Mouse (Mus musculus) B cell, adult 2 months (primary cell): Measurements from ENCODE around the gene Ubac1.

Experiments
- DNase-seq, 2 experiments: peaks; one replicate each; pipeline ENCODE4 v3.0.0; 2022

Ubac1 gene

DNA sequence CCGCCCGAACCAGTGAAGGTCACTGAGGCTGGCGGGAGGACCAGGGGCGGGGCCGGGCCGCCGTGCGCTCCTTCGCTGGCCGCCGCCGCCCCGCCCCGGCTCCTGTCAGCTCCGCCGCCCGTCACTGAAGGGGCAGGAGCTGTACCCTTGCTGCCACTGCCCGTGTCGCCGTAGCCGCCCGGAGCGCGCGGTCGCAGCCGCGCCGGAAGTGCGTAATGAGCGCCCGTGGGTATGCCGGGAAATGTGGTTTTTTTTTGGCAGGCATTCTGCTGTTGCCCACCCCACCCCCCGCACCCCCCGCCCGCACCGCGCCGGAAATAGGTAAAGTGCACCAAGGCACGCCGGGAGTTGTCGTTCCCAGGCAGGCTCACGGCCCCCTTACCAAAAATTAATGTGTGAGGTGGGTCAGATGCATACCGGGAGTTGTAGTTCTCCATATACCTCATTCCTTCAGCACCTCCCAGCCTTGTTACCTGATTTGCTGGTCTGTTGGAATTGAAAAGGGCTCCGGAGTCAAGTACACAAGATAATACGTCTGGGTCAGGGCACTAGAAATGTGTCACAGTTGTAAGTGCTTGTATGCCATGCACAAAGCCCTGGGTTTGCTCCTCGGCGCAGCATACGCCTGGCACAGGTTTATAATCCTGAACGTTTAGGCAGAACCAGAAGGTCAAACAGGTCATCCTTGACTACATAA, at the start of gene Ubac1:
Gene Ubac1, minus strand, starts transcription at position 187 of the 697 bp plus-strand sequence.
- DNase-seq = peak; percentile 88

DNA sequence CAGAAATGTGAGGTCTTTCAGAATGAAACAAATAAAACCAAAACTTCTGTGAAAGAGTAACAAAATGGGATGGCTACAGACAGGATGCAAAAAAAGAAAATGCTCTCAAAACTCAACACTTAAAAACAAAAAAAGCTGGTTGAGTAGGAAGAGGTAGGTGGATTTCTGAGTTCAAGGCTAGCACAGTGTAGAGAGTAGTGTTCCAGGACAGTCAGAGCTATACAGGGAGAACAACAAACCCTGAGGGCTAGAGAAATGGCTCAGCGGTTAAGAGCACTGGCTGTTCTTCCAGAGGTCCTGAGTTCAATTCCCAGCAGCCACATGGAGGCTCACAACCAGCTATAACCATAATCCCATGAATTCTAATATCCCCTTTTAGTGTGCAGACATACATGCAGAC, 47.0 kb upstream of the Ubac1 start:
- DNase-seq = no peak

DNA sequence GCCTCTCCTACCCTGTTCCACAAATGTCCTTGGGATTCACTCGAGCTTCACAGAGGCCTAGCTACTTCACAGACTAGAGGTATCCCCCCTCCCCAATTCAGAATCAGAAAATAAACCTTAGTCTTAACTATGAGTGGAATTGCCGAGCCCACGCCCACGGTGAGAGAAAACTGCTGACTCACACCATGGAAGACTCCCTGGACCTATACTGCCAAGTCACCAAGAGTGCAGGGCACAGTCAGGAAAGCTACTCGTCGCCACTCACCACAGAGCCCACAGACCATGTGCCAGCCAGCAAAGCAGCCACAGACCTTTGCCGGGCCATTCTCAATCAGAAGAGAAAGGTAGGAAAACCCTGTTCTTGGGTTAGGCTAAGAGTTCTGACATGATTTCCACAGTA, 46.6 kb upstream of the Ubac1 start:
- DNase-seq = no peak

GRCm38 (mm10) chr2:26066527-26066926, 45.0 kb upstream of the Ubac1 start:
- no peak for DNase-seq

DNA sequence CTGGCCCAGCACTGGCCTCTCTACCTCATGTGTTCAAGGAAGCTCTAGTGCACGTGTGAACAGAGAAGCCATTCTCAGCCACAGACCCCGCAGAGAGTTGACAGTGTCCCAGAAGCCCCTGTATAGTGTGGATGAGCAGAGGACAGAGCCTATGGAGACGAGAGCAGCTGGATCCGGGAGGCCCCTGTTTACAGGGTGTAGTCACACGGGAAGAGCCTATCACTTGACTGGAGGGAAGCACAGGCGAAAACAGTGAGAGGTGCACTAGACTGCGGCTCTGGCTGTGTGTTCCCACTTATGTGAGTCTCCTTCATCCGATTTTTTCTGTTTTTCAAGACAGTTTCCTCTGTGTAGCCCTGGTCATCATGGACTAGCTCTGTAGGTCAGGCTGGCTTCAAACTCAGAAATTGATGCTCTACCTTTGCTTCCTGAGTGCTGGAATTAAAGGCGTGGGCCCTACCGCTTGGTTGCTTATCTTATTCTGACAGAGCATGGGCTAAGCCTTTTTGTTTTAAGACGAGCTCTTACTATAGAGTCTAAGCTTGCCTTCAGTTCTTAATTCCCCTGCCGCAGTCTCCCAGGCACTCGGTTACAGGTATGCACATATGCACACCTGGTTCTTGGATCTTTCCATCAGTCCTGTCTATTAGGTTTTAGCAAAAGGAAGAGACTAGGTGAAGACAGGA, 41.3 kb upstream of the Ubac1 start:
- DNase-seq = no peak

DNA sequence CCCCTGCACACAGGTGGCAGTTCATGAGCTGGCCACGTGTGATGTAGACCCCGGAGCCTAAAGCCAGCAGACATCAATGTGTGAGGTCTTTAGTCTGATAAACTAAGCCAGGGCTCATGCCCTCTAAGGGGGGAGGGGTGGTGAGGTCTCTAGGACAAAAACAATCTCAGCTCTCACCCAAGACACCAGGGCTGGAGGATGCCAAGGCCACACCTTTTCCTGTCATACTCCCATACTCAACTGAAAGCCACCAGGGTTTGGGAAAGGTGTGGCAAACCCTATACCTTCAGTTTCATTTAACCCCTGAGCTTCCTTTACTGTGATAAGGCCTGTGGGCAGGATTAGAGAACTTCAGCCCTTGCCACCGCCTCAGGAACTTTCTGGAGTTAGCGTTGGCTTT, 40.7 kb upstream of the Ubac1 start:
- DNase-seq = no peak

DNA sequence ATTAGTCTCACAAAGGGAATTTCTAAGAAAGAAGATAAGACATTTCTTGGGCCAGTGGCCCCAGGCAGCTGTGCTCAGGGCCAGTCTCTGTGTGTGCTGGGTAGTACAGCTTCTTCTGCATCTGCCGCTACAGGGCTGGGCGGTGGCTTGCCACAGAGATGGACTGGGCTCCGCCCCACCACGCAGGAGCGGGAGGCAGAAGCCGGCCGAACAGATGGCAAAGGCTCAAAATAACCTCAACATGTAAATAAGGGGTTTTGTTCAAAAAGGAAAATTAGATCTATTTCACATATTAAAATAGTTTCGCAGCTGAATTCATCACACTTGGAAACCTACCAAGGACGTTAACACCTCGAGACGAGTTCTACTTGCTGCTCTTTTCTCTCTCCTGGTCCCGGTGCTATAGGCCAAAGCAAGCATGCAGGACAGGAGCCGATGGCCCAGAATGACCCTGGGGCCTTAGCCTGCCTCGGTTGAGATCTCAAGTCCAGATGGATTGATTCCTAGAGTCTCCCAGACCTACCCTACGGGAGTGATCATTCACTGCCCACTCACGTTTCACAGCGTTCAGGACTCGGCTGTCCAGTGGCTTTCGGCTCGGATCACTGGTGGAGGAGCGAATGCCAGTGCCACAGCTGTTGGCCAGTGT, 39.6 kb upstream of the Ubac1 start:
- peak; percentile 5 to 10 for DNase-seq

DNA sequence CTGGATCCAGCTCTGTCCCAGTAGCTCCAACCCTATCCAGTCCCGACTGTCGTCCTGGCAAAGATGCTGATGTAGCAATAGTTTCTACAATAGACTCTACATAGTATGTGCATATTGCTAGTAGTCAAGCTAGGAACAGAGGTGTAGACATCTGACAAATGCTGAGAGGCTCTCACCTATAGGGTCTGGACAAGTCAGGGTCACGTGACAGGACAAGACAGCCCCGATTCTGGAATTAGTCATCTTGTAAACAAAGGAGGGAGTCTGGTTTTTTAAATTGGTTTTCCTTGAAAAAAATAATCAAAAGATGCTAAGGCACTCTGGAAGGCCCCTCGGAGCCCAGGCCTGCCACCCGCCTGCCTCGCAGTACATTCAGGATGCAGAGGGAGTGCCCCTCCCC, 35.5 kb upstream of the Ubac1 start:
- DNase-seq = no peak

GRCm38 (mm10) chr2:26056226-26056625, 34.7 kb upstream of the Ubac1 start:
- no peak for DNase-seq

- DNase-seq = no peak
Observed at GRCm38 (mm10) chr2:26055747-26056102, 34.2 kb upstream of the Ubac1 start.

DNA sequence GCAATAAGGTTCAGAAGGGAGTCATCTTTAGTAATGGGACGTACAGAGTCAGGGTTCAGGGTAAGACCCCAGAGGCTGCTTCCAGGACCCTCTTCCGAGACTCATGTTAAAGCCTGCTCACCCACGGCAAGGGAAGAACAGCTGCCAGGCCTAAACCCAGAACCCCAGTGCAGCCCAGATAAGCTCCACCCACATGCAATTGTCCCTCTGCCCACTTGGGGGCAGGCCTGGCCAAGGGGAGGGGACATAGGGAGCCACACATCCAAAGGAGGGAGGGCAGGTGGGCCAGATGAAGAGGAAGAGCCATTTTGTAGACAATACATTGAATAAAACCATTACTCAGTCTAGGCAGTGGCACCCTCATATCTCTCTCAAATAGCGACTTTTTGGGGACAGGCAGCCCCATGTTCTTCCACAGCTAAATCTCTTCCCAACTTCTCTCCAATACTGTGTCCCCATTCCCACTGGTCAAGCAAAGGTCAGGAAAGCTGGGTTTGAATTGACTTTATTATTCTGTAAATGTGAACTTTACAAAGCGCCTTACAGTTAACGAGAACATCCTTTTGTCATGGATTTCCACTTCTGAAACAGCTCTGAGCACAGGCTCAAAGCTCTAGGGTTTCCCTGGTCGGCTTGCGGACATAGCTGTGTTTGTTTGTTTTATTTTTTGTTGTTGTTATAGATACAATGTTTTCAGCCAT, 33.6 kb upstream of the Ubac1 start:
- peak; percentile 70 to 72 for DNase-seq

DNA sequence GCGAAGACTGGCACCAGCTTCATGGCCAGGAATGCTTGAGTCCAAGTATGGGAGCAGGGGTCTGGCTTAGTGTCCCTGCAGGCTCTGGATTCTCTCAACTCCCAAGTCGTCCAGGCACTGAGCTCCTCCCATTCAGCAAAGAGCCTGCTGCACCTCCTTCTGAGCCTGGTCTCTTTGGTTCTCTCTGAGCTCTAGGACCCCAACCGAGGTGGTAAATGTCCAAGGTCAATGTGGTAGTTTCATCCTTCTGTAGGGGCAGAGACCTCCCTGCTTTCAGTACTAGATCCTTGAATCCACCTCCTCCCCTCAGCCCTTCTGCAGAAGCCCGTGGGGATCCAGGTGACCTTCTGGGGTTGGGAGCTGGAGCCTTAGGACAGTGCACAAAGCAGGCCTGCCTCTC, 31.3 kb upstream of the Ubac1 start:
- no peak for DNase-seq

DNA sequence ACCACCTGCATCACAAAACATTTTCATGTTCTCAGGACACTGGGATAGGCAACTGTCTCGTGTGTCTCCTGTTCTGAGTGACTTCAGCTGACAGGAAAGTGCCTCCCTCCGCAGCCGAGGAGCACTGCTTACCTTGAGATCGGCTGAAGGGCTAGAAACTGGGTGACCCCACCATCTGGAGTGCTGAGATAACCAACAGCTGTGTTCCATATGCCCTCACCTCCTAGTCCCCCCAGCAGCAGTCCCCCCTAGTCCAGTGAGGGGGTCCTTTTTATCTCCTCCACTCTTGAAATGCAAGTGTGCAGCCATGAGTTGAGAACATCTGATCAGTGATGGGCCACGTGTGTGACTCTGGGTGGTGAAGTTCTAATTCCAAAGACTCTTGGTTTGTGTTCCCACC, 27.3 kb upstream of the Ubac1 start:
- no peak for DNase-seq

DNA sequence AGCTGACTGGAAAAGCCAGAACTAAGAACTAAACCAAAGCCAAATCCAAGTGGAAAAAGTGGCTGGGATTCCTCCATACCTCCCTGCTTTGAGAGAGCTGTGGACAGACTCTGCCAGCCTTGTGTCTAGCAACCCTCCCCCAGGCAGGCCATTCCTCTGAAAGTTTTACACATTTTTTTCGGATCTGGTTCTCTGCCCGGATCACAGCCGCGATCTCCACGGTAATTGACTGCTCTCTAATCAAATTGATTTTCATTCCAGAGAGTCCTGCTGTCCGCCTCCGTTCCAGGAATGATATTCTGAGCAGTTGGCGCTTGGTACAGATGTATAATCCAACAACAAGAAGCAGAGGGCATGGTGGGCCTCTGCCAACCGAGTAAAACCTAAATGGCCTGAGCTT, 22.7 kb upstream of the Ubac1 start:
- no peak for DNase-seq

DNA sequence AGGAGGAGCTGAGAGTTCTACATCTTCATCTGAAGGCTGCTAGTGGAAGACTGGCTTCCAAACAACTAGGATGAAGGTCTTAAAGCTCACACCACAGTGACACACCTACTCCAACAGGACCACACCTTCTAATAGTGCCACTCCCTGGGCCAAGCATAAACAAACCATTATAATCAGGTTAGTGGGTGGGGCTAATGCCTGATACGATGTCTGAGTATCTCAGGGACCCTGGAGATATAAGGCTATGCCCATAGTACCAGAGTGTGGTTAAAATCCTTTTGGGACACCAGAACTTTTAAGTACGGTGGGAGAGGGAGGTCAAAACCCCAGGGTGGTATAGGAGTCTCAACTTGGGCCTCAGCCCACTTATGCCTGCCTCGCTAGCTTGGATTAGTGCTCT, 21.1 kb upstream of the Ubac1 start:
- no peak for DNase-seq

GRCm38 (mm10) chr2:26041163-26041810, 19.7 kb upstream of the Ubac1 start:
- DNase-seq = no peak

DNA sequence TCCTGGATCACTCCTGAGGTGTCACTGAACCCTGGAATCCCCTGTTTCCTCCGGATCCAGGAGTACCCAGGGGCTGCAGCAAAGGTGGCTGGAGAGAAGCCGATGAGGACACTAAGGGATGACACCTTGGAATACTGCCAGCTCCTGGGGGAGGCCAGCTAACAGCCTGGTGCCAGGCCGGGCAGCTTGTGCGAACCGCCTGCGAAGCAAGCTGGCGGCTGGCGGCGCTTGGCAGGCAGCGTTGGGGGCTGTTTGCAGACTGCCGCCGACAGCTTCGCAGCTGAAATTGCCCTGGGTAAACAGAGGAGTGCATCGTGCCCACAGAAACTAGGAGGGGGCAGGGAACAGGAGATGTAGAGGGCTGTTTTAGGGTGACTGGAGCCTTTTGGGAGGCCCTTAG, 18.4 kb upstream of the Ubac1 start:
- DNase-seq = no peak

DNA sequence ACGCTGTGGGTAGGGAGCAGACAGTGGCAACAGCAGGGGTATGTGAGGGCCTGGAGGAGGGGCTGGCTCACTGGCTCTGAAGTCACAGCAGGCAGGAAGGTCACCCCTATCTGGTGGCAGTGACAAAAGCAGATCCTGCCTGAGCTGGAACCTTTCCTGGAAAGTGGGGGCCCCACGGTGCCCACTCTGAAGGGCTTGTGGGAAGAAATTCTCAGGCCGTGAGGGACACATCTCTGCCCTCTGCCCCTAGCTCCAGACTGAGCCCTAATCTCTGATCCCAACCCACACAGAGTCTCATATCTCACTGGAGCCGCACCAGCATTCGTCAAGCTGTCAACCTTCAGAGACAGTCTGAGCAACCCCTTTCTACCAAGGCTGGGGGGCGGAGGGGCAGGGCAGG, 15.8 kb upstream of the Ubac1 start:
- DNase-seq = no peak

DNA sequence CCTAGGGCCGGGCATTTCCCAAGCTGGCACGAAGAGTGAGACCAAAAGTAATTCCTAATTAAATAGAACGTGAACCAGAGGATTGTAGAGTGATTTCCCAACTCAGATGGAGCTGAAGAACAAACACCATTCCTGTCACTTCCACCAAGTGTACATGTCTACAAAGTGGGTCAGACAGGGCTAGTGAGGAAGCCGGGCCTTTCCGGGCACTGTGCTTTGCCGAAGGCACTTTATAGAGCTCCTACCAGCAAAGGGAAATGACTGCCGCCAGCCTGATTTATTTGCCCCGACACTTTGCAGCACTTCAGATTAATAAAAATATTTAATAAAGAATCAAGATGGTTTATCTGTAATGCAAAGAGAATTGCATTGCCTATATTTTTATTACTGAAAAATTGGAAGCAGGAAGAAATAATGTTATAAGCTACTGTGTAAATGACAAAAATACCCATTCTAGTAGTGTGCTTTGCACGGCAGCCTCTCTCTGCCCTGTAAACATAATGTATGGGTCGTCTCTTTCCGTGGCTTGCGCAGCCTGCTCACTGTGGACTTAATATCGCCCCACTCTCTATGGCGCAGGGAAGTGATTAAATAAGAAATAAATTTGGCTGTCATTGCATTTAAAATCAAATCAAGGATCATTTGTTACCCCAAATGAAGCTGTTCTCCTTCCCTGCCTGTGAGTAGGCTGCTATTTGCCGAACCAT, 12.9 kb upstream of the Ubac1 start:
- no peak for DNase-seq

GRCm38 (mm10) chr2:26030288-26030687, 8.7 kb upstream of the Ubac1 start:
- no peak for DNase-seq

GRCm38 (mm10) chr2:26024138-26025075, 2.9 kb upstream of the Ubac1 start:
- DNase-seq = peak; percentile 57 to 59
